Mouse (Mus musculus): ENCODE data around the gene Clybl.

DNA sequence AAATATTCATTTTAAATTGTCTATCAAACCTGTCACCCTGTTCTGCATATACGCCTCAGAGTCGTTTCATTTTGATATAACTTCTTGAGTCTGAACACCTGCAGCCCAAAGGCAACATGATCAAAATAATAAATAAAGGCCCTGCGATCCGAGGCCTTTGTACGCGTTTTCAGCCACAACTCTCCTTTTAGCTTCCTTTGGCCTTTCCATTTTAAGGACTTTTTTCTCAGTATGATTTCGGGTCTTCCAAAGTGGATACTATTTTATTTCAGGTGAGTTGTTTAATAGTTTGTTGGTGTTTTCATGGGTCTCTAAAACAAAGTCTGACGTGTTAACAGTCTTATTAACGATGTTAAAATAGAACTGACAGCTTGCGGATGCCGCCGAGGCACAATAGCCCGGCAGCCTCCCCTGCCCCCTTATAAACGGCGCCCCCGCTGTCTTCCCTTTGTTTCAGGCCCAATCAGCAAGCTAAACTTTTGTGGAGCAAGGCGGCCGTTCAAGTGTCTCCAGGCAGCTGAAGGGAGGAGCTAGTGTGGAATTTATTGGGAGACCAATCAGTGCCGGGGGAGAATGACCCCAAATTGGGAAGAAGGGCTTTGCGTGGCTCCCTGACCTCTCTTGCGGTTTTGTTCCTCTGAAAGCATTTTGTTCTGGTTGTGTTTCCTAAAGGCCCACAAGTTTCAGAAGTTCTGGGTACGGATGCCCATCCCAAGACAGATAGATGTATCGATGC is 47.5 kb downstream of the Clybl start:
- no peak for TF ChIP-seq CTCF (IDR thresholded peaks at IDR 0.05; ENCODE audit: control insufficient read depth, insufficient read depth, low read length)
- TF ChIP-seq POLR2A (IDR thresholded peaks at IDR 0.05; ENCODE audit: borderline replicate concordance, control insufficient read depth, low read depth, low read length) = no peak
